Mouse (Mus musculus): ENCODE data around the gene Vti1a. TPM values are rescaled to one million over a fixed set of nuclear protein-coding genes. Genes with fewer than 3 reads are reported as not detected.

Gene Vti1a
- polyA plus RNA-seq, 1 experiment from 2014 or later, result 42.1 TPM

DNA sequence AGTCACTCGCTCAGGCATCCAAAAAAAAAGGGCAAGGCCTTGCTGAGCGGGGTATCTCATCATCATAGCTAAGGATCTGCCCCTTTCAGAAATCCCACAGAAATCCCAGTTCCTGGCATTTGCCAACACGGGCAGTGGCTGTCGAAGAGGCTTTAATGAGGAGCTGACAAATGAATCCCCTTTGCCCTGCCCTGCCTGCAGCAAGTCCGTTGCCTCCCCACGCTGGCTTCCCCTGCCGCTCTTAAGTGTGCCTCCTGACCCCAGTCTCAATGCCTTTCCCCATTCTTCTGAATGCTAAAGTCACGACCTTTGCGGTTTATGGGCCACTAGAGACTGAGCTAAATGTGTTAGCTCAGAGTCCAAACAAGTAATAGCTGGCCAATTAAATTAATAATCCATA lies 352.8 kb downstream of the Vti1a start:
- Histone ChIP-seq H3K9ac (ENCODE audit: low read depth, low read length) (no peak overlapping the region), H3K27me3 (ENCODE audit: control insufficient read depth, insufficient read depth, low read depth, low read length) (no peaks in the 10 kb centered on the region), H3K4me2 (ENCODE audit: low read length) (no peak overlapping the region), H3K27ac (ENCODE audit: low read length) (no peak overlapping the region), H3K9me3 (replicated peaks; ENCODE audit: control insufficient read depth, low read length, poor library complexity, severe bottlenecking) (no peaks in the 10 kb centered on the region), H3K4me1 (ENCODE audit: control insufficient read depth, insufficient read depth, low read length) (no peaks in the 10 kb centered on the region), H3K36me3 (ENCODE audit: control insufficient read depth, insufficient read depth, low read length) (no peaks in the 10 kb centered on the region), H3K4me3 (ENCODE audit: low read depth, low read length) (no peak overlapping the region)
- no peak for ATAC-seq
- 51% methylated on average over 9 of the region's 9 CpGs for WGBS

Other genes starting within 250 kb of the Vti1a start
- gene Gpam, start 189.1 kb upstream of the Vti1a start, polyA plus RNA-seq (2015; fragmentation: Nextera tagmentation; extraction: Ambion mirVana), result 25.2 and 28.3 TPM in 2 replicates
- gene Tectb, start 135.6 kb upstream of the Vti1a start, polyA plus RNA-seq (2015; fragmentation: Nextera tagmentation; extraction: Ambion mirVana), result 0.15 and 0.41 TPM in 2 replicates
- gene Gucy2g, start 75.1 kb upstream of the Vti1a start, polyA plus RNA-seq (2015; fragmentation: Nextera tagmentation; extraction: Ambion mirVana), result 0.05 TPM in 1 of 2 replicates, not detected in the other
- 14.7 and 18.2 TPM in 2 replicates for gene Acsl5, start 64.4 kb upstream of the Vti1a start, polyA plus RNA-seq (2015; fragmentation: Nextera tagmentation; extraction: Ambion mirVana)
- 64.7 and 71.1 TPM in 2 replicates for gene Zdhhc6, start 263 bp upstream of the Vti1a start, polyA plus RNA-seq (2015; fragmentation: Nextera tagmentation; extraction: Ambion mirVana)

Measured in midbrain, embryonic 16.5 days (tissue).